Mouse (Mus musculus) limb, embryonic 10.5 days (tissue): ENCODE results near the gene Cd164. TPM values are rescaled to one million over a fixed set of nuclear protein-coding genes. Genes with fewer than 3 reads are reported as not detected.

Experiments used
- DNase-seq: peaks from one replicate; pipeline ENCODE4 v3.0.0-alpha.2; 2017; ENCODE audit warnings: low spot score
- H3K27ac ChIP-seq: fragments of 300-500 bp; sonication (generic); 2 replicates; pipeline ENCODE4 v1.5.1; 2016; ENCODE audit warnings: mild to moderate bottlenecking
- H3K27me3 ChIP-seq: fragments of 300-500 bp; sonication (generic); 2 replicates; pipeline ENCODE4 v1.6.1; 2016; ENCODE audit warnings: low read depth, mild to moderate bottlenecking; ENCODE audit not compliant: poor library complexity, severe bottlenecking
- H3K36me3 ChIP-seq: fragments of 300-500 bp; sonication (generic); 2 replicates; pipeline ENCODE4 v1.6.1; 2016; ENCODE audit warnings: mild to moderate bottlenecking, moderate library complexity
- H3K4me1 ChIP-seq: fragments of 300-500 bp; sonication (generic); 2 replicates; pipeline ENCODE4 v1.6.1; 2016
- H3K4me3 ChIP-seq: fragments of 300-500 bp; sonication (generic); 2 replicates; pipeline ENCODE4 v1.5.1; 2016; ENCODE audit warnings: mild to moderate bottlenecking, moderate library complexity
- H3K9me3 ChIP-seq: fragments of 300-500 bp; sonication (generic); replicated peaks from 2 replicates; pipeline ENCODE4 v1.6.1; 2016; ENCODE audit warnings: mild to moderate bottlenecking
- WGBS: fragments of 180-500 bp; shearing (Covaris S2); methylation state at CpG from one replicate; pipeline ENCODE4 v1.1.7; 2016; 5-methylcytosine and 5-hydroxymethylcytosine counted together
- polyA plus RNA-seq: library from polyadenylated mRNA; unstranded; fragments of >200 nt; fragmentation: Nextera tagmentation; extraction: Ambion mirVana; gene quantifications from 2 replicates; pipeline ENCODE4 v1.2.1, GENCODE M21; 2016

Gene Cd164
- polyA plus RNA-seq, 1 experiment from 2014 or later, result 146 TPM

GRCm38 (mm10) chr10:41561701-41562395 is 42.6 kb downstream of the Cd164 start:
- Histone ChIP-seq H3K9me3 (no peaks in the 10 kb centered on the region), H3K27me3 (no peaks in the 10 kb centered on the region), H3K36me3 (no peaks in the 10 kb centered on the region), H3K4me1 (peaks cover 7% of the 10 kb centered on the region; the same call in 1 of the 2 replicates), H3K27ac (no peak overlapping the region), H3K4me3 (no peak overlapping the region)
- 91% methylated on average over 10 of the region's 10 CpGs for WGBS
- no peak for DNase-seq

GRCm38 (mm10) chr10:41565141-41565540 is 45.9 kb downstream of the Cd164 start:
- no peak for DNase-seq
- Histone ChIP-seq H3K27me3 (no peaks in the 10 kb centered on the region), H3K9me3 (no peaks in the 10 kb centered on the region), H3K27ac (no peak overlapping the region), H3K4me3 (no peak overlapping the region), H3K36me3 (no peaks in the 10 kb centered on the region), H3K4me1 (peaks cover 10% of the 10 kb centered on the region; the same call in 1 of the 2 replicates)
- WGBS, result 30% methylated on average over 5 of the region's 5 CpGs

- H3K36me3 ChIP-seq, result no peaks in the 10 kb centered on the region
- WGBS, result 32% methylated on average over 3 of the region's 3 CpGs
- H3K27ac ChIP-seq, result no peak overlapping the region
- no peak overlapping the region for H3K4me3 ChIP-seq
- H3K27me3 ChIP-seq, result no peaks in the 10 kb centered on the region
- DNase-seq, result no peak
- H3K4me1 ChIP-seq, result peaks cover 15% of the 10 kb centered on the region
- no peaks in the 10 kb centered on the region for H3K9me3 ChIP-seq
Measured at GRCm38 (mm10) chr10:41568306-41568705, 49.1 kb downstream of the Cd164 start.

GRCm38 (mm10) chr10:41571065-41571464 is 51.9 kb downstream of the Cd164 start:
- no peak for DNase-seq
- Histone ChIP-seq H3K9me3 (no peaks in the 10 kb centered on the region), H3K27ac (no peak overlapping the region), H3K4me3 (no peak overlapping the region), H3K36me3 (no peaks in the 10 kb centered on the region), H3K27me3 (no peaks in the 10 kb centered on the region), H3K4me1 (peaks cover 13% of the 10 kb centered on the region)
- WGBS, result 83% methylated on average over 4 of the region's 4 CpGs

GRCm38 (mm10) chr10:41572274-41572673 is 53.1 kb downstream of the Cd164 start:
- no peak for DNase-seq
- Histone ChIP-seq H3K27ac (no peak overlapping the region), H3K9me3 (no peaks in the 10 kb centered on the region), H3K36me3 (no peaks in the 10 kb centered on the region), H3K4me3 (no peak overlapping the region), H3K27me3 (no peaks in the 10 kb centered on the region), H3K4me1 (peaks cover 13% of the 10 kb centered on the region)
- WGBS, result 85% methylated on average over 4 of the region's 4 CpGs

GRCm38 (mm10) chr10:41573190-41573589 is 54.0 kb downstream of the Cd164 start:
- H3K4me1 ChIP-seq, result peaks cover 13% of the 10 kb centered on the region
- WGBS, result 20% methylated on average over 6 of the region's 6 CpGs
- no peaks in the 10 kb centered on the region for H3K27me3 ChIP-seq
- H3K4me3 ChIP-seq, result no peak overlapping the region
- no peak for DNase-seq
- no peaks in the 10 kb centered on the region for H3K36me3 ChIP-seq
- peak overlapping the region; percentile 46; the same call in 1 of the 2 replicates for H3K27ac ChIP-seq
- H3K9me3 ChIP-seq, result no peaks in the 10 kb centered on the region

GRCm38 (mm10) chr10:41575451-41576327 is 56.5 kb downstream of the Cd164 start:
- no peak for DNase-seq
- H3K9me3 ChIP-seq, result no peaks in the 10 kb centered on the region
- H3K4me3 ChIP-seq, result no peak overlapping the region
- peaks cover 10% of the 10 kb centered on the region for H3K4me1 ChIP-seq
- no peaks in the 10 kb centered on the region for H3K27me3 ChIP-seq
- no peak overlapping the region for H3K27ac ChIP-seq
- WGBS, result 76% methylated on average over 8 of the region's 8 CpGs
- H3K36me3 ChIP-seq, result no peaks in the 10 kb centered on the region

GRCm38 (mm10) chr10:41576328-41576833 is 57.2 kb downstream of the Cd164 start:
- DNase-seq, result no peak
- H3K27ac ChIP-seq, result no peak overlapping the region
- H3K9me3 ChIP-seq, result no peaks in the 10 kb centered on the region
- H3K27me3 ChIP-seq, result no peaks in the 10 kb centered on the region
- no peak overlapping the region for H3K4me3 ChIP-seq
- H3K36me3 ChIP-seq, result no peaks in the 10 kb centered on the region
- H3K4me1 ChIP-seq, result peaks cover 10% of the 10 kb centered on the region
- WGBS, result 87% methylated on average over 7 of the region's 7 CpGs

- WGBS, result 67% methylated on average over 1 of the region's 1 CpGs
- H3K27ac ChIP-seq, result no peak overlapping the region
- H3K9me3 ChIP-seq, result no peaks in the 10 kb centered on the region
- H3K36me3 ChIP-seq, result no peaks in the 10 kb centered on the region
- H3K4me3 ChIP-seq, result no peak overlapping the region
- DNase-seq, result no peak
- no peaks in the 10 kb centered on the region for H3K27me3 ChIP-seq
- H3K4me1 ChIP-seq, result peaks cover 14% of the 10 kb centered on the region
Measured at GRCm38 (mm10) chr10:41578541-41578940, 59.3 kb downstream of the Cd164 start.

GRCm38 (mm10) chr10:41580441-41580840 is 61.2 kb downstream of the Cd164 start:
- Histone ChIP-seq H3K9me3 (no peaks in the 10 kb centered on the region), H3K4me1 (peaks cover 14% of the 10 kb centered on the region), H3K36me3 (no peaks in the 10 kb centered on the region), H3K27ac (no peak overlapping the region), H3K27me3 (no peaks in the 10 kb centered on the region), H3K4me3 (no peak overlapping the region)
- no peak for DNase-seq
- 74% methylated on average over 4 of the region's 4 CpGs for WGBS

Other genes starting within 250 kb of the Cd164 start
- 13.2 and 14.7 TPM in 2 replicates for gene Fig4, start 216.2 kb upstream of the Cd164 start, polyA plus RNA-seq
- gene Ak9, start 215.4 kb upstream of the Cd164 start, polyA plus RNA-seq, result not detected in 2 replicates
- gene Zbtb24, start 69.0 kb upstream of the Cd164 start, polyA plus RNA-seq, result 17.2 and 21.5 TPM in 2 replicates
- 40.2 and 43.8 TPM in 2 replicates for gene Mical1, start 43.1 kb upstream of the Cd164 start, polyA plus RNA-seq
- 62.7 TPM in 2 replicates for gene Smpd2, start 29.0 kb upstream of the Cd164 start, polyA plus RNA-seq
- gene Ppil6, start 29.0 kb upstream of the Cd164 start, polyA plus RNA-seq, result 0.36 and 0.95 TPM in 2 replicates
- gene Ccdc162, start 197.2 kb downstream of the Cd164 start, polyA plus RNA-seq, result 0.38 and 0.41 TPM in 2 replicates